Mouse (Mus musculus) intestine, embryonic 14.5 days (tissue): ENCODE measurements at regions not wholly inside any gene's neighbourhood (a gene's known extent, or its start where the extent isn't known, plus 50 kb on each side); places are given as distances from the start of the nearest gene placed in this dataset.
A peak's percentile ranks its signal among the peaks of the same experiment; 100 is the strongest.

Source experiments
- ATAC-seq: fragments of 200-750 bp; cut with Nextera tagmentation; replicated peaks from 2 replicates; pipeline ENCODE4 v1.8.0; 2017; ENCODE audit warnings: low read depth, moderate number of reproducible peaks, moderate TSS enrichment, moderate library complexity; ENCODE audit not compliant: low FRiP score, low TSS enrichment
- DNase-seq: peaks from one replicate; pipeline ENCODE4 v3.0.0-alpha.2; 2018; ENCODE audit warnings: low spot score
- H3K27ac ChIP-seq: fragments of 300-500 bp; sonication (generic); 2 replicates; pipeline ENCODE4 v1.5.1; 2014; ENCODE audit warnings: low read depth, mild to moderate bottlenecking, control low read depth
- H3K27me3 ChIP-seq: fragments of 300-500 bp; sonication (generic); replicated peaks from 2 replicates; pipeline ENCODE4 v1.6.1; 2014; ENCODE audit warnings: low read length, control low read depth; ENCODE audit not compliant: control insufficient read depth, insufficient read depth
- H3K36me3 ChIP-seq: fragments of 300-500 bp; sonication (generic); 2 replicates; pipeline ENCODE4 v1.6.1; 2014; ENCODE audit warnings: low read length, control low read depth; ENCODE audit not compliant: control insufficient read depth, insufficient read depth
- H3K4me1 ChIP-seq: fragments of 300-500 bp; sonication (generic); replicated peaks from 2 replicates; pipeline ENCODE4 v1.6.1; 2014; ENCODE audit warnings: low read length, control low read depth, mixed read lengths; ENCODE audit not compliant: control insufficient read depth, insufficient read depth
- H3K4me2 ChIP-seq: fragments of 300-500 bp; sonication (generic); 2 replicates; pipeline ENCODE4 v1.6.1; 2014; ENCODE audit warnings: low read length
- H3K4me3 ChIP-seq: fragments of 300-500 bp; sonication (generic); 2 replicates; pipeline ENCODE4 v1.5.1; 2014; ENCODE audit warnings: low read depth, low read length, control low read depth, mixed read lengths
- H3K9ac ChIP-seq: fragments of 300-500 bp; sonication (generic); 2 replicates; pipeline ENCODE4 v1.6.1; 2014; ENCODE audit warnings: mild to moderate bottlenecking, low read length
- H3K9me3 ChIP-seq: fragments of 300-500 bp; sonication (generic); 2 replicates; pipeline ENCODE4 v1.6.1; 2016; ENCODE audit warnings: low read length, control low read depth; ENCODE audit not compliant: control insufficient read depth
- WGBS: fragments of 180-500 bp; shearing (Covaris S2); extraction: QIAGEN DNeasy Blood & Tissue Kit; methylation state at CpG from one replicate; pipeline ENCODE4 v1.1.7; 2014; 5-methylcytosine and 5-hydroxymethylcytosine counted together

- Histone ChIP-seq H3K4me3 (no peak overlapping the region), H3K9ac (no peak overlapping the region), H3K27me3 (no peaks in the 10 kb centered on the region), H3K4me2 (no peak overlapping the region), H3K9me3 (no peaks in the 10 kb centered on the region), H3K4me1 (peaks cover 9% of the 10 kb centered on the region), H3K36me3 (no peaks in the 10 kb centered on the region), H3K27ac (no peak overlapping the region)
- 78% methylated on average over 8 of the region's 8 CpGs for WGBS
- no peak for DNase-seq
- ATAC-seq, result no peak
These were observed 612.5 kb downstream of the Zfp706 start for GRCm38 (mm10) chr15:36394914-36395671.

DNA sequence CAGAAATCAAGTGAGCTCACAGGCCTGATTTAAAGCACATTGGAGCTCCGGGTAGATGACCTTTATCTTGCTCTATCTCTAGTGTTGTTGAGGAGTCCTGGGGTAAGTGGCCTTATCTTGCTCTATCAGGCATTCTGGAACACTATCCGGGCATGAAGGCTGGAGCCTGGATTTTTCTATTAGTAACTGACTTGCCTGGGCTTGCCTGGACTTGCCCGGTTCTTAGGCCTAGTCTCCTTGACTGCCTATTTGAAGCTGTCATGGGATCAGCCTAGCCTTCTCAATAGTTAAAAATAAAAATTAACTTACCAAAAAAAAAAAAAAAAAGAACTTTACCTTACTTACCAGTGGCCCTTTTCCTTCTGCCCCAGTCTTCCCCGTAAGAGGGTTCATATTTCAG is 617.8 kb downstream of the Zfp706 start:
- no peak overlapping the region for H3K4me2 ChIP-seq
- no peaks in the 10 kb centered on the region for H3K9me3 ChIP-seq
- no peaks in the 10 kb centered on the region for H3K4me1 ChIP-seq
- peak; percentile 21 for DNase-seq
- no peaks in the 10 kb centered on the region for H3K27me3 ChIP-seq
- H3K27ac ChIP-seq, result no peak overlapping the region
- no peak overlapping the region for H3K4me3 ChIP-seq
- WGBS, result 64% methylated on average over 4 of the region's 4 CpGs
- no peaks in the 10 kb centered on the region for H3K36me3 ChIP-seq
- no peak for ATAC-seq
- H3K9ac ChIP-seq, result no peak overlapping the region

GRCm38 (mm10) chr15:36381228-36381671 is 626.3 kb downstream of the Zfp706 start:
- peak; percentile 68 for ATAC-seq
- 1% methylated on average over 8 of the region's 8 CpGs for WGBS
- H3K36me3 ChIP-seq, result no peaks in the 10 kb centered on the region
- peaks cover 5% of the 10 kb centered on the region; the same call in 1 of the 2 replicates for H3K27me3 ChIP-seq
- no peaks in the 10 kb centered on the region for H3K9me3 ChIP-seq
- H3K4me1 ChIP-seq, result 0 out of 2 replicates have a peak, but pooled peaks cover 7% of the 10 kb centered on the region
- peak overlapping the region; percentile 25; the same call in 1 of the 2 replicates for H3K9ac ChIP-seq
- peak overlapping the region; percentile 42 for H3K4me2 ChIP-seq
- H3K4me3 ChIP-seq, result 0 out of 2 replicates have a peak overlapping the region, but pooled peaks have one; percentile 15
- DNase-seq, result peak; percentile 71
- no peak overlapping the region for H3K27ac ChIP-seq

GRCm38 (mm10) chr15:36380461-36381227 is 626.9 kb downstream of the Zfp706 start:
- Histone ChIP-seq H3K9me3 (no peaks in the 10 kb centered on the region), H3K36me3 (no peaks in the 10 kb centered on the region), H3K27ac (no peak overlapping the region), H3K27me3 (peaks cover 5% of the 10 kb centered on the region; the same call in 1 of the 2 replicates), H3K4me2 (peak overlapping the region; percentile 42), H3K4me3 (0 out of 2 replicates have a peak overlapping the region, but pooled peaks have one; percentile 15), H3K9ac (peak overlapping the region; percentile 25; the same call in 1 of the 2 replicates), H3K4me1 (0 out of 2 replicates have a peak, but pooled peaks cover 7% of the 10 kb centered on the region)
- DNase-seq, result peak; percentile 59
- 7% methylated on average over 17 of the region's 17 CpGs for WGBS
- peak; percentile 83 for ATAC-seq

- H3K36me3 ChIP-seq, result no peaks in the 10 kb centered on the region
- peaks cover 22% of the 10 kb centered on the region for H3K4me1 ChIP-seq
- no peaks in the 10 kb centered on the region for H3K9me3 ChIP-seq
- H3K27ac ChIP-seq, result no peak overlapping the region
- peaks cover 5% of the 10 kb centered on the region; the same call in 1 of the 2 replicates for H3K27me3 ChIP-seq
- no peak for ATAC-seq
- no peak for DNase-seq
- H3K9ac ChIP-seq, result no peak overlapping the region
- H3K4me2 ChIP-seq, result no peak overlapping the region
- no peak overlapping the region for H3K4me3 ChIP-seq
- WGBS, result 85% methylated on average over 4 of the region's 4 CpGs
These were observed 628.9 kb downstream of the Zfp706 start for GRCm38 (mm10) chr15:36378640-36379039.

GRCm38 (mm10) chr15:36376551-36376950 is 631.0 kb downstream of the Zfp706 start:
- no peak overlapping the region for H3K4me2 ChIP-seq
- H3K36me3 ChIP-seq, result no peaks in the 10 kb centered on the region
- H3K27me3 ChIP-seq, result peaks cover 5% of the 10 kb centered on the region; the same call in 1 of the 2 replicates
- DNase-seq (peak; percentile 4), ATAC-seq (no peak)
- WGBS, result 84% methylated on average over 6 of the region's 6 CpGs
- H3K27ac ChIP-seq, result no peak overlapping the region
- no peak overlapping the region for H3K4me3 ChIP-seq
- H3K9me3 ChIP-seq, result no peaks in the 10 kb centered on the region
- no peak overlapping the region for H3K9ac ChIP-seq
- peaks cover 28% of the 10 kb centered on the region for H3K4me1 ChIP-seq

DNA sequence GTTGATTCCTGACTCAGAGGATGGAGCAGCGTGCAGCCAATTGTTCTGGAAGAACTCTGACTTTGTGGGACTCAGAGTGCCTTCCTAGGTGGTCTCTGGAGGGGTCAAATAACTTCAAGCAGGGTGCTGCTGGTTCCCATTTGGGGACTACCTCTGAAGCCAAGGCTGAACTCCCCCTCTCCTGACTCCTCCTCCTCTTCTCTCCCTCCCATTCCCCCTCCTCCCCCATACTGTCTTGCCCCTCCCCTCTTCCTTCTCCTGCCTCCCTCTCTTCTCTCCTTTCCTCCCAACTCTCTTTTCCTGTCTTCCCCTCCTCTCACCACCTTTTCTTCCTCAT is 632.1 kb downstream of the Zfp706 start:
- Histone ChIP-seq H3K9me3 (no peaks in the 10 kb centered on the region), H3K9ac (no peak overlapping the region), H3K27me3 (peaks cover 2% of the 10 kb centered on the region; the same call in 1 of the 2 replicates), H3K4me1 (peaks cover 21% of the 10 kb centered on the region), H3K4me3 (peak overlapping the region; percentile 32; the same call in 1 of the 2 replicates), H3K27ac (peak overlapping the region; percentile 52; the same call in 1 of the 2 replicates), H3K4me2 (peak overlapping the region; percentile 70), H3K36me3 (no peaks in the 10 kb centered on the region)
- WGBS, result 0% methylated on average over 1 of the region's 1 CpGs
- peak; percentile 27; the same call in 1 of the 2 replicates for ATAC-seq
- no peak for DNase-seq

GRCm38 (mm10) chr15:36374732-36375548 is 632.6 kb downstream of the Zfp706 start:
- H3K4me2 ChIP-seq, result peak overlapping the region; percentile 70
- H3K27ac ChIP-seq, result peak overlapping the region; percentile 52; the same call in 1 of the 2 replicates
- H3K4me1 ChIP-seq, result peaks cover 21% of the 10 kb centered on the region
- DNase-seq, result peak; percentile 80
- ATAC-seq, result peak; percentile 74
- H3K4me3 ChIP-seq, result peak overlapping the region; percentile 32
- H3K9me3 ChIP-seq, result no peaks in the 10 kb centered on the region
- H3K9ac ChIP-seq, result peak overlapping the region; percentile 37
- H3K27me3 ChIP-seq, result no peaks in the 10 kb centered on the region
- 2% methylated on average over 20 of the region's 20 CpGs for WGBS
- H3K36me3 ChIP-seq, result no peaks in the 10 kb centered on the region
